Mouse (Mus musculus) myocyte (in vitro differentiated cells): ENCODE data around the gene Gp1ba. TPM values are rescaled to one million over a fixed set of nuclear protein-coding genes. Genes with fewer than 3 reads are reported as not detected.

Source experiments
- H3K27me3 ChIP-seq: one replicate; pipeline ENCODE4 v1.6.1; 2011; ENCODE audit not compliant: control insufficient read depth, insufficient read depth, insufficient read length
- H3K36me3 ChIP-seq: one replicate; pipeline ENCODE4 v1.6.1; 2011; ENCODE audit not compliant: control insufficient read depth, insufficient read depth
- H3K4me2 ChIP-seq: one replicate; pipeline ENCODE4 v1.6.1; 2011; ENCODE audit warnings: low read depth, control low read depth
- H3K4me3 ChIP-seq: one replicate; pipeline ENCODE4 v1.5.1; 2011; ENCODE audit warnings: mild to moderate bottlenecking, control low read depth, moderate library complexity
- H3K79me2 ChIP-seq: one replicate; pipeline ENCODE4 v1.6.1; 2011; ENCODE audit not compliant: control insufficient read depth, insufficient read depth
- H3ac ChIP-seq: one replicate; pipeline ENCODE4 v1.6.1; 2011; ENCODE audit not compliant: control insufficient read depth, insufficient read length
- CEBPB ChIP-seq: IDR thresholded peaks from 2 replicates; pipeline ENCODE4 v1.6.1; 2011; ENCODE audit warnings: mild to moderate bottlenecking, moderate library complexity; ENCODE audit not compliant: poor library complexity, insufficient read depth, severe bottlenecking
- E2F4 ChIP-seq: IDR thresholded peaks from one replicate; pipeline ENCODE4 v1.6.1; 2011; ENCODE audit warnings: mild to moderate bottlenecking, control low read depth, moderate library complexity; ENCODE audit not compliant: insufficient read depth
- MAX ChIP-seq: IDR thresholded peaks from one replicate; pipeline ENCODE4 v1.6.1; 2011; ENCODE audit warnings: low read depth, mild to moderate bottlenecking, control low read depth
- MYOD1 ChIP-seq, 3 experiments: IDR thresholded peaks; one replicate each; pipeline ENCODE4 v1.6.1; 2011; ENCODE audit warnings: control low read depth in 2 of 3, low read depth in 2 of 3, mild to moderate bottlenecking in 2 of 3, moderate library complexity in 1 of 3; ENCODE audit not compliant: insufficient read length in 2 of 3, control insufficient read depth in 1 of 3
- MYOG ChIP-seq, 3 experiments: IDR thresholded peaks; one replicate each; pipeline ENCODE4 v1.6.1; 2011; ENCODE audit warnings: control low read depth in 2 of 3, low read depth in 2 of 3, mild to moderate bottlenecking in 2 of 3; ENCODE audit not compliant: insufficient read length in 2 of 3, control insufficient read depth in 1 of 3, insufficient read depth in 1 of 3
- POLR2A ChIP-seq: IDR thresholded peaks from one replicate; pipeline ENCODE4 v1.6.1; 2011; ENCODE audit warnings: low read depth, mild to moderate bottlenecking, control low read depth, moderate library complexity; ENCODE audit not compliant: insufficient read length
- POLR2AphosphoS2 ChIP-seq: IDR thresholded peaks from one replicate; pipeline ENCODE4 v1.6.1; 2011; ENCODE audit warnings: low read depth, control low read depth; ENCODE audit not compliant: insufficient read length
- REST ChIP-seq: IDR thresholded peaks from one replicate; pipeline ENCODE4 v1.6.1; 2011; ENCODE audit warnings: mild to moderate bottlenecking, control low read depth, moderate library complexity; ENCODE audit not compliant: insufficient read depth, insufficient read length
- SRF ChIP-seq: IDR thresholded peaks from one replicate; pipeline ENCODE4 v1.6.1; 2011; ENCODE audit warnings: low read depth; ENCODE audit not compliant: control insufficient read depth, insufficient read length
- TCF12 ChIP-seq: IDR thresholded peaks from one replicate; pipeline ENCODE4 v1.6.1; 2011; ENCODE audit warnings: mild to moderate bottlenecking, control low read depth; ENCODE audit not compliant: poor library complexity, insufficient read depth, severe bottlenecking
- TCF3 ChIP-seq: IDR thresholded peaks from one replicate; pipeline ENCODE4 v1.6.1; 2011; ENCODE audit warnings: low read depth, control low read depth; ENCODE audit not compliant: insufficient read length
- USF1 ChIP-seq: IDR thresholded peaks from one replicate; pipeline ENCODE4 v1.6.1; 2011; ENCODE audit warnings: low read depth, mild to moderate bottlenecking, control low read depth, moderate library complexity
- polyA plus RNA-seq: library from polyadenylated mRNA; unstranded; fragments of >200 nt; fragmentation: generic; extraction: Trizol; gene quantifications from one replicate; pipeline ENCODE4 v1.2.1, GENCODE M21; 2012; ENCODE audit warnings: missing spikeins

The Gp1ba gene
- polyA plus RNA-seq, 1 experiment, result 0.22 TPM

DNA sequence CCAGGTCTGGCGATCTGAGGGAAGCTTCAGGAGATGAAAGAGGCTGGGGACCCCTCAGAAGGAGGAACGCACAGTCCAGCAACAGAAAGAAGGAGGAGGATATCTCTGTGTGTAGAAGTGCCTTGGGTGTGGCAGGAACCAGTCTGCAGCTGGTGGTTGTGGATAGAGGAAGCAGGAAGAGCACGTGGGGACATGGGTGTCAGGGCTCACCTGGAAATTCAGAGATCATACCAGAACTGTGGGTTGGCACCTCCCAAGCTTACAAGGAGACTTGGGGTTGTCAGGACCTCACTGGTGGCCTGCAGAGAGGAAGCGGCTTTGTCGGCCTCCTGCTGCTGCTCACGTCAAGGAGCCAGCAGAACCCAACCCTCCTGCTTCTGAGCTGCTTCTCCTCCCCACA lies 41.6 kb upstream of the Gp1ba start:
- Histone ChIP-seq H3K79me2 (no peaks in the 10 kb centered on the region), H3K4me2 (no peak overlapping the region), H3K27me3 (no peaks in the 10 kb centered on the region), H3K4me3 (no peak overlapping the region), H3ac (no peak overlapping the region), H3K36me3 (peaks cover 4% of the 10 kb centered on the region)
- TF ChIP-seq MAX, result no peak
- no peak for TF ChIP-seq MYOD1 (IDR thresholded peaks at IDR 0.05; ENCODE audit: control insufficient read depth in 1 of 3, insufficient read length in 2 of 3, low read depth in 2 of 3)
- TF ChIP-seq CEBPB, result no peak
- TF ChIP-seq MYOG (IDR thresholded peaks at IDR 0.05; ENCODE audit: control insufficient read depth in 1 of 3, insufficient read depth in 1 of 3, insufficient read length in 2 of 3, low read depth in 2 of 3), result no peak
- no peak for TF ChIP-seq TCF12
- no peak for TF ChIP-seq SRF
- TF ChIP-seq TCF3, result no peak
- no peak for TF ChIP-seq USF1

DNA sequence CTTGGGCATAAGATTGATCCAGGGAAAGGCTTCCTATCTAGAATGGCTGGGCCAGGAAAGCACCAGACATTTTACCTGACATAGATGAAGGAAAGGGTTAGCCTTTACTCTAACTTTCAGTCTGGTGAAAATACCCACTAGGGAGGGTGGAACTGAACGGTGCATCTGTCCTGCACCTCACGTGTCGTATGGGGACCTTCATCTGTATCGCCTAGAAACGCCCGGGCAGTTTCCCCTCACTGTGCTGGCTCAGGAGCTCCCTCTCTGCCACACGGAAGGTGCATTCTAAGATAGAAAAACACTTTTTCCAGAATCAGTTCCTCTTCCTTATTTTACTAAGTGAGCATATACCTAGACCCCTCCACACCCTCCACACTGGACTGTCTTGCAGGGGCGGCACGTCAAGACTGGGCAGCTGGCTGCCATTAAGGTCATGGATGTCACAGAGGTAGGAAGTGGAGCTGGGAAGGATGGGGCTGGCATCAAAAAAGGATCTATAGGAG lies 40.4 kb upstream of the Gp1ba start:
- H3ac ChIP-seq, result no peak overlapping the region
- no peaks in the 10 kb centered on the region for H3K79me2 ChIP-seq
- no peak overlapping the region for H3K4me3 ChIP-seq
- no peak overlapping the region for H3K4me2 ChIP-seq
- H3K36me3 ChIP-seq, result peaks cover 4% of the 10 kb centered on the region
- TF ChIP-seq MAX, result no peak
- TF ChIP-seq MYOD1 (IDR thresholded peaks at IDR 0.05; ENCODE audit: control insufficient read depth in 1 of 3, insufficient read length in 2 of 3, low read depth in 2 of 3), result no peak
- TF ChIP-seq TCF3, result no peak
- TF ChIP-seq TCF12, result no peak
- no peaks in the 10 kb centered on the region for H3K27me3 ChIP-seq

DNA sequence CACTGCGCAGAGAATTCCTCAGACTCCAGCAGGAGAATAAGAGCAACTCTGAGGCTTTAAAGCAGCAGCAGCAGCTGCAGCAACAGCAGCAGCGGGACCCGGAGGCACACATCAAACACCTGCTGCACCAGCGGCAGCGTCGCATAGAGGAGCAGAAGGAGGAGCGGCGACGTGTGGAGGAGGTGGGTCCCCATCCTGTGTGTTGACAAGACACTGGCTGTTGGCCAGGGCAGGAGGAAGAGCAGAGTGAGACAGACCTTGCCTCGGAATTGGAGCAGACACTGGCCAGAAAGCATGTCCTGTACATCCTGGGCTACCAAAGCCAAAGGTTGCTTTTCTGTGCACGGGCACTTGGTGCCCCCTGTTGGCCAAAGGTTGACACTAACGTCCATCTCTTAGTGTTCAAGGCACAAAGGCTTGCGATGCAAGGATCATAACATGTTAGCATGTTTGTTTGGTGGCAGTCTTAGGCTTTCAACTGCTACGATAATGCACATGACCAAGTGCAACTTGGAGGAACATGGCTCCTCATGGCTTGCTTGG lies 33.8 kb upstream of the Gp1ba start:
- Histone ChIP-seq H3K4me2 (no peak overlapping the region), H3K79me2 (no peaks in the 10 kb centered on the region), H3ac (no peak overlapping the region), H3K27me3 (no peaks in the 10 kb centered on the region), H3K4me3 (no peak overlapping the region), H3K36me3 (peaks cover 4% of the 10 kb centered on the region)
- TF ChIP-seq E2F4 (no peak), REST (no peak)

GRCm38 (mm10) chr11:70606717-70607116 lies 32.2 kb upstream of the Gp1ba start:
- Histone ChIP-seq H3K27me3 (no peaks in the 10 kb centered on the region), H3K36me3 (peaks cover 2% of the 10 kb centered on the region), H3K79me2 (no peaks in the 10 kb centered on the region), H3ac (no peak overlapping the region), H3K4me3 (no peak overlapping the region), H3K4me2 (no peak overlapping the region)
- TF ChIP-seq REST, result no peak
- TF ChIP-seq CEBPB, result no peak
- no peak for TF ChIP-seq POLR2A
- TF ChIP-seq E2F4, result no peak
- peak in 2 of 3 experiments; percentile 12 to 52 for TF ChIP-seq MYOD1 (IDR thresholded peaks at IDR 0.05; ENCODE audit: control insufficient read depth in 1 of 3, insufficient read length in 2 of 3, low read depth in 2 of 3)
- TF ChIP-seq MYOG (IDR thresholded peaks at IDR 0.05; ENCODE audit: control insufficient read depth in 1 of 3, insufficient read depth in 1 of 3, insufficient read length in 2 of 3, low read depth in 2 of 3), result peak in 1 of 3 experiments; percentile 39

GRCm38 (mm10) chr11:70607611-70608010 lies 31.3 kb upstream of the Gp1ba start:
- H3K27me3 ChIP-seq, result no peaks in the 10 kb centered on the region
- no peak overlapping the region for H3K4me3 ChIP-seq
- no peak for TF ChIP-seq MAX
- no peaks in the 10 kb centered on the region for H3K79me2 ChIP-seq
- H3ac ChIP-seq, result no peak overlapping the region
- H3K4me2 ChIP-seq, result no peak overlapping the region
- peaks cover 6% of the 10 kb centered on the region for H3K36me3 ChIP-seq

- H3K4me2 ChIP-seq, result no peak overlapping the region
- no peaks in the 10 kb centered on the region for H3K79me2 ChIP-seq
- TF ChIP-seq MAX (no peak), POLR2A (no peak), E2F4 (no peak), POLR2AphosphoS2 (no peak), REST (no peak), TCF3 (no peak), MYOD1 (IDR thresholded peaks at IDR 0.05; ENCODE audit: control insufficient read depth in 1 of 3, insufficient read length in 2 of 3, low read depth in 2 of 3) (no peak), SRF (no peak), MYOG (IDR thresholded peaks at IDR 0.05; ENCODE audit: control insufficient read depth in 1 of 3, insufficient read depth in 1 of 3, insufficient read length in 2 of 3, low read depth in 2 of 3) (no peak), TCF12 (no peak), USF1 (no peak), CEBPB (no peak)
- H3ac ChIP-seq, result no peak overlapping the region
- peaks cover 7% of the 10 kb centered on the region for H3K36me3 ChIP-seq
- no peaks in the 10 kb centered on the region for H3K27me3 ChIP-seq
- H3K4me3 ChIP-seq, result no peak overlapping the region
Observed at GRCm38 (mm10) chr11:70608381-70609066, 30.4 kb upstream of the Gp1ba start.
